Mouse (Mus musculus): ENCODE data around the gene Elk3.

Gene Elk3

DNA sequence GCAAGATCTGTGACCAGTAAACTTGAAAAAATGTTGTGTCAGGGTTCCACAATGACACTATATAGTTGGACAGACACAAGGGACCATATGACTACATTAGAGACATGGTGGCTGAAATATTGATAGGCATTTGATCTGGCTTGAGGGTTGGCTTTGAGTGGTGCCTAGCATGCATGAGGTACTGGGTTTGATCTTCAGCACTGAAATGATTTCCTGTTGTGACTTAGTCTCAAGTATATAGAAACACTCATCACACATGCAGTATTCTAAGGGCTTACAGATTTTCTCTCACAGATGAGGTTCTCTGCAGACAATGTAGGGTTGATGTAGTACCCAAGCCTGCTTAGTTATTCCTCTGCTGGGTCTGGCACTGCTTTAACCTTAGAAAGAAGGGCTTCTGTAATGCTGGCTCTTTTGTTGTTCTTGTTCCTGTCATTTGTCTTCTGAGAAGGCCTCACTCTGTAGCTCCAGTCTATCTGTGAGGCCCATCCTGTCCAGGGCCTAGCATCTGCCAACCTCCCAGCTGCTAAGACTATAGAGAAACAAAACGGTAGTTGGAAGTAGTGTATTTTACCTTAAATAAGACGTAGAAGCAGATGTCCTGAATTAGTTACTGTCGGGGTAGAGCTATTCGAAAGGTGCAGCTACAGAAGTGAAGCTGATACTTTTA, 105.5 kb downstream of the Elk3 start:
- in situ Hi-C loops (cut with MboI; ENCODE audit: unreplicated experiment in 2 of 2), result no loop called here

DNA sequence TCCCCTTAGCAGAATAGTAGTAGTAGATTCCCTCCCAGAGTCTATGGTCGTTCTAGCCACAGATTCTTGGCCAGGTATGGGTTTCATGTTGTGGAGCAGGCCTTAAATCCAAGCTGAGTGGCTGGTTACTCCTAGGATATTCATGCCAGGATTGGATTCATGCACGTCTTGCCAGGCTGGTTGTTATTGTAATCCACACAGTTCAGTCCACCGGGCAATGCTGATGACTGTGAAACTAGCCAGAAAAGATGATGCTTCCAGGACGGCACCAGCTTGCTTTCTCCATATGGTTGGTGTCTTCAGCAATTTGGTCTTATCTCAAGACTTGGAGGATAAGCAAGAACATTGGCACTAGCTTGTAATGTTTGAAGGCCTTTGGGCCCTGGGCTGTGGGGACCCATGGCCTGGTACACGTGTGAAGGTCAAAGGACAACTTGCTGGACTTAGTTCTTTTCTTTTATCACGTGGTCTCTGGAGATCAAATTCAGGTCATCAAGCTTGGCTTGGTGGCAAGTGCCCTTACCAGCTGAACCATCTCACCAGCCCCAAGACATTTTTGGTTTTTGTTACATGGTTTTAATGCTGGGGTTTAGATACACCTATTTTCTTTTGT, 109.0 kb downstream of the Elk3 start:
- in situ Hi-C loops (cut with MboI; ENCODE audit: unreplicated experiment in 2 of 2), result no loop called here

DNA sequence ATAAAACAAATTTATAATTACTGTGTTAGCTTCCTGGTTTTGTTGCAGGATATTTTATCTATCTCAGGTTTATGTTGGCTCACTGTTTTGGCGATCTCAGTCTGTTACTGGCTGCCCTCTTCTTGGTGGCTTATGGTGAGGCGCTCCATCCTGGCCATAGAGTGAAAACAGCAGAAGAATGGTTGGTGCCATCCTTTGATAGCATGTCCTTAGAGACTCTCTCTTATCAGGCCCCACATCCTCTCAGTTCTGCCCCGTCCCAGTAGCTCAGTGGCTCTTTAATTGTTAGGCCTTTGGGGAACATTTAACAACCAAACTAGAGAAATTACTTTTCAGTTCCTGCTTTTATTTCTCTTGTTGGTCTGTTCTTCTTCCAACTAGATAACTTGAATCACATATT, 112.0 kb downstream of the Elk3 start:
- in situ Hi-C loops (cut with MboI; ENCODE audit: unreplicated experiment in 2 of 2), result no loop called here
